Mouse (Mus musculus): ENCODE measurements around the gene Tmem268.

DNA sequence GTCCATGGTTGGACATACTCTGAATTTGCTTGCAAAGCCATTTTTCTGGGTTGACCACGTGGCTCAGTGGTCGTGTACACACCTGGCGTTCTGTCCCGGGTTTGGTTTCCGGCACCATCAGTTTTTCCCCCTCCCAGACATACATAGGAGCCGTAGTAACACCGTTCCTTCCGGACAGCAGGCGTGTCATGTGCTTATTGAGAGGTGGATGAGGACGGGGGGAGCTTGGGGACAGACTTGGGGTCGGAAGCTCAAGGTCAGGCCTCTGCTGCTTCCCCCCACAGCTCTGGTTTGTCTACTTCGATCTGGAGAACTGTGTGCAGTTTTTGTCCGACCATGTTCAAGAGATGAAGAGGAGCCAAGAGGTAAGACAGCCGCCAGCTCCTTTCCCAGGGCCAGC lies 21.1 kb downstream of the Tmem268 start:
- TF ChIP-seq CTCF (IDR thresholded peaks at IDR 0.05; ENCODE audit: insufficient read depth, low read length) = no peak
- no peak for TF ChIP-seq POLR2A (IDR thresholded peaks at IDR 0.05; ENCODE audit: borderline replicate concordance, extremely low read depth, low read depth, low read length)

Measured in lung, adult 2 months (tissue).